Mouse (Mus musculus): ENCODE data around the gene Myoz2.

DNA sequence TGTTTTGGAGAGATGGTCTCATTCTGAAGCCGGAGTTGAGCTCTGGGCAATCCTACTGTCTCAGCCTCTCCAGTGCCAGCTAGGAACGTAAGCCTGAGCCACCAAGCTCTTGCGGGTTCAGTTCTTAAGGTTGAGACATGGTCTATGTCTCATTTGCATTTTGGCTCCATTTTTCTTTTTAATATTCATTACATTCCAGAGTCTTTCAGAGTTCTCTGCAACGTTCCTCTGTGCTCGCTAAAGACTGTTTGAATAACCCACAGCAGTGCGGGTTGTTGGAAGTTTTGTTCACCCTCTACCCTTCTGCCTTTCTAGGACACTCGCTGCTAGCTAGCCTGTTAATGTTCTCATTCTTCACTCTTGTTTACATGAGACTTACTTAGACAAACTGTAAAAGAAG is 46.1 kb upstream of the Myoz2 start:
- TF ChIP-seq CTCF (IDR thresholded peaks at IDR 0.05; ENCODE audit: control insufficient read depth, insufficient read depth, insufficient read length) = no peak
- no peak for TF ChIP-seq MYOG (IDR thresholded peaks at IDR 0.05; ENCODE audit: control insufficient read depth, extremely low read depth, insufficient read length)
- no peak for TF ChIP-seq MAX (IDR thresholded peaks at IDR 0.05)
- TF ChIP-seq MYOD1 (IDR thresholded peaks at IDR 0.05; ENCODE audit: control insufficient read depth, insufficient read length, low read depth) = no peak
